Mouse (Mus musculus): ENCODE measurements at regions not wholly inside any gene's neighbourhood (a gene's known extent, or its start where the extent isn't known, plus 50 kb on each side); places are given as distances from the start of the nearest gene placed in this dataset.

- no peak for TF ChIP-seq CTCF (IDR thresholded peaks at IDR 0.05; ENCODE audit: low read depth)
- no peak for TF ChIP-seq EP300 (IDR thresholded peaks at IDR 0.05; ENCODE audit: low read depth)
These were observed 475.1 kb upstream of the Gcfc2 start for GRCm38 (mm10) chr6:81448366-81448765.

Measured in heart, postnatal 0 days (tissue).